Mouse (Mus musculus) embryonic facial prominence, embryonic 11.5 days (tissue): ENCODE data around the gene Ago1. TPM values are rescaled to one million over a fixed set of nuclear protein-coding genes. Genes with fewer than 3 reads are reported as not detected.

ENCODE experiments used
- ATAC-seq: fragments of 200-750 bp; cut with Nextera tagmentation; replicated peaks from 2 replicates; pipeline ENCODE4 v1.8.0; 2017; ENCODE audit warnings: low read depth; ENCODE audit not compliant: insufficient number of reproducible peaks, low FRiP score, low TSS enrichment
- DNase-seq: peaks from one replicate; pipeline ENCODE4 v3.0.0-alpha.2; 2015; ENCODE audit warnings: low spot score
- H3K27ac ChIP-seq: fragments of 300-500 bp; sonication (generic); replicated peaks from 2 replicates; pipeline ENCODE4 v1.5.1; 2014; ENCODE audit warnings: mild to moderate bottlenecking, low read depth, low read length, control low read depth
- H3K27me3 ChIP-seq: fragments of 300-500 bp; sonication (generic); 2 replicates; pipeline ENCODE4 v1.6.1; 2014; ENCODE audit warnings: mild to moderate bottlenecking, low read length, moderate library complexity, mixed read lengths; ENCODE audit not compliant: control insufficient read depth, insufficient read depth
- H3K36me3 ChIP-seq: fragments of 300-500 bp; sonication (generic); replicated peaks from 2 replicates; pipeline ENCODE4 v1.6.1; 2014; ENCODE audit warnings: low read depth, mild to moderate bottlenecking, low read length, moderate library complexity, mixed read lengths; ENCODE audit not compliant: control insufficient read depth, insufficient read depth
- H3K4me1 ChIP-seq: fragments of 300-500 bp; sonication (generic); 2 replicates; pipeline ENCODE4 v1.6.1; 2014; ENCODE audit warnings: low read length, mixed read lengths; ENCODE audit not compliant: control insufficient read depth, insufficient read depth
- H3K4me2 ChIP-seq: fragments of 300-500 bp; sonication (generic); 2 replicates; pipeline ENCODE4 v1.6.1; 2014; ENCODE audit warnings: low read depth, mild to moderate bottlenecking, control low read depth, low read length, moderate library complexity
- H3K4me3 ChIP-seq: fragments of 300-500 bp; sonication (generic); 2 replicates; pipeline ENCODE4 v1.5.1; 2014; ENCODE audit warnings: low read depth, low read length, control low read depth
- H3K9ac ChIP-seq: fragments of 300-500 bp; sonication (generic); replicated peaks from 2 replicates; pipeline ENCODE4 v1.6.1; 2014; ENCODE audit warnings: mild to moderate bottlenecking, control low read depth, low read length
- H3K9me3 ChIP-seq: fragments of 300-500 bp; sonication (generic); replicated peaks from 2 replicates; pipeline ENCODE4 v1.6.1; 2016; ENCODE audit warnings: mild to moderate bottlenecking, low read length, inconsistent platforms, mixed read lengths; ENCODE audit not compliant: control insufficient read depth
- WGBS: fragments of 180-500 bp; shearing (Covaris S2); extraction: QIAGEN DNeasy Blood & Tissue Kit; methylation state at CpG from one replicate; pipeline ENCODE4 v1.1.7; 2014; 5-methylcytosine and 5-hydroxymethylcytosine counted together
- polyA plus RNA-seq: library from polyadenylated mRNA; unstranded; fragments of >200 nt; fragmentation: Nextera tagmentation; extraction: Ambion mirVana; gene quantifications from 2 replicates; pipeline ENCODE4 v1.2.1, GENCODE M21; 2014

Ago1 gene
- polyA plus RNA-seq, 1 experiment from 2014 or later, result 11.0 TPM

DNA sequence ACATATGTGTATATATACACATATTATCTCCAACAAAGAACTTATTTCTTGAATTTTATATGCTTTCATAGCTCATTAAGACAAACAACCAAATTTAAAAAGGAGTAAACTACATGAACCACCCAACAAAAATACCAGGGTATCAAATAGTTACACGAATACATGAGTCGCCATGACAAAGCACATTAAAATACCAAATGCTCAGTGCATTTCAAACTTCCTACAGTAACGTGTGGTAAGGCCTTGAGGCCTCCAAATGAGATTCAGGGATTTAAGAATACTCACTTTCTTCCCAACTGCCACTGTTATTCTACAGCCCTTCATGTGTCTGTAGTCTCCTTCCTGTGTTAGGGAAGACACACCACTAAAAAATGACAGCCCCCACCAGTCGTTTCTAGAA, 36.6 kb downstream of the Ago1 start:
- H3K27me3 ChIP-seq, result no peaks in the 10 kb centered on the region
- no peaks in the 10 kb centered on the region for H3K4me1 ChIP-seq
- DNase-seq (no peak), ATAC-seq (no peak)
- no peak overlapping the region for H3K27ac ChIP-seq
- no peaks in the 10 kb centered on the region for H3K36me3 ChIP-seq
- no peak overlapping the region for H3K4me3 ChIP-seq
- no peak overlapping the region for H3K9ac ChIP-seq
- H3K9me3 ChIP-seq, result no peaks in the 10 kb centered on the region
- H3K4me2 ChIP-seq, result no peak overlapping the region
- 84% methylated on average over 4 of the region's 4 CpGs for WGBS

DNA sequence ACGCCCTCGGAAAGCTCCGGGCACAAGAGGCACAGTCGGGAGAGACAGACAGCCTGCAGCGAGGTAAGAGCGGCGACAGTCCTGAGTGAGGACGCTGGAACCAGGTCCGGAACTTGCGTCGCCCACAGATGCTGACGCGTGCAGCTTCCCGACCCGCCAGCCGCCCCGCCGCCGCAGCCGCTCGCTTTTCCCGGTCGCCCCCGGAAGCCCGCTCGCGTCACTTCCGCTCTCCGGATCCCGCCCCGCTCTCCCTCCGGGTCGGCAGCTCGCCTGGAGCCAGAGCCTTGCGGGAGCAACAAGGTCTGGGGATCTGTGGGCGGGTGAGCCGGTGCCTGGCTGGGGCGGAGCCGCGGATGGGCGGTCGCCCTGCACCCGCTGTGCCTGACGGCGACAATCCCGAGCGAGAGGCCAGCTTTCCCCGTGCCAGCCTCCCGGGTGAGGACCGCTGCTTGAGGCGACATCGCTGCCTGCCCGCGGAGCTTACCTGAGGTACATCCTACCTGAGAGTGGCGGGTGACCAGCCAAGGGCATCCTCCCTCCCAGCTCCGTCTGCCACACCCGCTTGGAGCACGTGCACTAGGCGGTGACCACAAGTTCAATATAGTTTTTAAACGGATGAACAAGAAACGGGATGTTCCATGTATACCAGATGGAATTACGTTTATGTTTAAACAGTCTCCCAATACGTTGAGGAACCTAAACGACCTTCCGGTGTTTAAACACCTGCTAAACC, 38.9 kb downstream of the Ago1 start, which contains the start of gene Ago3:
TSS of gene Ago3 (minus strand) at position 210 of the 733 bp plus-strand sequence.
- peak; percentile 94 for ATAC-seq
- Histone ChIP-seq H3K27ac (peak within 1 kb of the TSS; percentile 20), H3K4me1 (no peaks in the 10 kb centered on the region), H3K4me3 (peak within 1 kb of the TSS; percentile 86), H3K36me3 (no peaks in the 10 kb centered on the region), H3K4me2 (peak within 1 kb of the TSS; percentile 91), H3K9ac (peak within 1 kb of the TSS; percentile 83), H3K9me3 (no peaks in the 10 kb centered on the region), H3K27me3 (no peaks in the 10 kb centered on the region)
- WGBS, result 0% methylated on average over 63 of the region's 65 CpGs
- DNase-seq, result peak; percentile 93

GRCm38 (mm10) chr4:126428682-126429346, 39.6 kb downstream of the Ago1 start:
- peak overlapping the region; percentile 86 for H3K4me3 ChIP-seq
- H3K36me3 ChIP-seq, result no peaks in the 10 kb centered on the region
- peak overlapping the region; percentile 83 for H3K9ac ChIP-seq
- peak overlapping the region; percentile 91 for H3K4me2 ChIP-seq
- no peaks in the 10 kb centered on the region for H3K4me1 ChIP-seq
- 0 out of 2 replicates have a peak overlapping the region, but pooled peaks have one; percentile 20 for H3K27ac ChIP-seq
- no peak for DNase-seq
- peak; percentile 62; the same call in 1 of the 2 replicates for ATAC-seq
- H3K27me3 ChIP-seq, result no peaks in the 10 kb centered on the region
- 2% methylated on average over 24 of the region's 24 CpGs for WGBS
- no peaks in the 10 kb centered on the region for H3K9me3 ChIP-seq

DNA sequence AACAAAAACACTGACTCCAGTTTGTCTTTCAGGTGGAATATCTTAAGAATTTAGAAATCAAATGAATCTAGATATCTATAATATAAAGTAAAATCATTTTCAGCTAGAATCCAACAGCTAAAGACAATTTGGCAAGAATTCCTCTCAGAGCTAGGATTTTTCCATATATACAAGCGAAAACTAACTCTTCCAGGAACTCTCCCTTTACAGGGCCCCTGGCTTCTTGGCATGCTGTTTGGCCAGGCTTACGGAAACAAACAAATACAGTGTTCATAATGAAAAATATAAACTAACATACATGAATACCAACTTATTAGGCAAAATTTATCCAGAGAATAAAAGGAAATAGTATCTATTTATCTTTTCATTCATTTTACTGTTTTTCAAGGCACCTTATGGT, 44.5 kb downstream of the Ago1 start:
- DNase-seq, result no peak
- Histone ChIP-seq H3K9me3 (no peaks in the 10 kb centered on the region), H3K36me3 (no peaks in the 10 kb centered on the region; the same call in 1 of the 2 replicates), H3K4me2 (no peak overlapping the region), H3K27me3 (no peaks in the 10 kb centered on the region), H3K4me3 (no peak overlapping the region), H3K4me1 (no peaks in the 10 kb centered on the region), H3K9ac (no peak overlapping the region), H3K27ac (no peak overlapping the region)
- no peak for ATAC-seq
- WGBS, result 86% methylated on average over 2 of the region's 2 CpGs

DNA sequence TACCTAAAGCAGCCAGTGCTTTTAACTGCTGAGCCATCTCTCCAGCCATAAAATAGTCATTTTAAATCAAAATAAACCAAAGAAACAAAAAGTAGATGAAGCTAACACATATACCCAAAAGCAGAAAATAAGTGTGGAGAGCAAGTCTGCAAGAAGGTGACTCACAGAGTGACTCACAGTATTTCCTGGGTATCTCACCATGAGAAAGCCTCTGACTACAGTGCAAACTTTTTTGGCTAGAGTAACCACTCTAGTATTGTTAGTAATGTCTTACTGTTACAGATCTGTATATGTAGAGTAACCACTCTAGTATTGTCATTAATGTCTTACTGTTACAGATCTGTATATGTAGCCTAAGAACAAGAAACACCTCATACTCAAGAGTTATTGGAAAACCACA, 52.7 kb downstream of the Ago1 start:
- Histone ChIP-seq H3K4me2 (no peak overlapping the region), H3K27ac (no peak overlapping the region), H3K9me3 (no peaks in the 10 kb centered on the region), H3K27me3 (no peaks in the 10 kb centered on the region), H3K4me3 (no peak overlapping the region), H3K9ac (no peak overlapping the region), H3K36me3 (no peaks in the 10 kb centered on the region; the same call in 1 of the 2 replicates), H3K4me1 (no peaks in the 10 kb centered on the region)
- ATAC-seq (no peak), DNase-seq (no peak)

DNA sequence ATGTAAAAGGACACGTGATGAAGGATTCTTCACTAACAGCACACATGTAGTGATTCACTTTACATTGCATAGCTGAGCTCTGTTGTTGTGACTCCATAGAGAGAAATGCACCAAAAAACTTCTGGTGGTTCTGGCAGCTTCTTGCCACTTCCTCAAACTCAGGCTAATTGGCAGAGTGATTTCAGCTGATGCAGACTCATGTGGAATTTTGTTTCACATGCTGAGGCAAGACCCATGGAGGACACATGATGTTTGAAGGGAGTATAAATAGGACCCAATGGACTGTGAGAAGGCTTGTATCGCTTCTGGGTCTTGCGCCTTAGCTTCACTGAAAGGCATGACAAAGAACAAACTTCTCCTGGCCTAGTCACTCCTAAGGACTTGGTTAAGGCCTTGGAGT, 55.9 kb downstream of the Ago1 start:
- DNase-seq, result no peak
- Histone ChIP-seq H3K27ac (no peak overlapping the region), H3K4me3 (no peak overlapping the region), H3K4me1 (no peaks in the 10 kb centered on the region), H3K9ac (no peak overlapping the region), H3K4me2 (no peak overlapping the region), H3K36me3 (no peaks in the 10 kb centered on the region), H3K9me3 (no peaks in the 10 kb centered on the region), H3K27me3 (no peaks in the 10 kb centered on the region)
- WGBS, result 92% methylated on average over 3 of the region's 3 CpGs
- no peak for ATAC-seq

Other genes with a start within 250 kb of the Ago1 start
- gene Map7d1, start 212.2 kb downstream of the Ago1 start, polyA plus RNA-seq, result 47.0 and 54.1 TPM in 2 replicates
- gene Trappc3, start 206.3 kb downstream of the Ago1 start, polyA plus RNA-seq, result 33.8 and 36.7 TPM in 2 replicates
- 15.7 and 18.1 TPM in 2 replicates for gene Col8a2, start 181.8 kb downstream of the Ago1 start, polyA plus RNA-seq
- 44.6 and 48.0 TPM in 2 replicates for gene Adprhl2, start 146.9 kb downstream of the Ago1 start, polyA plus RNA-seq
- gene Tekt2, start 142.9 kb downstream of the Ago1 start, polyA plus RNA-seq, result 3.4 and 3.5 TPM in 2 replicates
- 10.2 and 12.8 TPM in 2 replicates for gene Ago3, start 39.0 kb downstream of the Ago1 start, polyA plus RNA-seq
- 1.3 and 1.9 TPM in 2 replicates for gene Ago4, start 64.9 kb upstream of the Ago1 start, polyA plus RNA-seq
- 51.6 and 54.4 TPM in 2 replicates for gene Clspn, start 88.4 kb upstream of the Ago1 start, polyA plus RNA-seq
- 1.4 and 1.8 TPM in 2 replicates for gene 5730409E04Rik, start 141.2 kb upstream of the Ago1 start, polyA plus RNA-seq
- gene Psmb2, start 209.0 kb upstream of the Ago1 start, polyA plus RNA-seq, result 562 and 576 TPM in 2 replicates